Mouse (Mus musculus) ES-E14 (cell line): ENCODE measurements at regions not wholly inside any gene's neighbourhood (a gene's known extent, or its start where the extent isn't known, plus 50 kb on each side); places are given as distances from the start of the nearest gene placed in this dataset.

Source experiments
- HCFC1 ChIP-seq: IDR thresholded peaks from 2 replicates; pipeline ENCODE4 v1.6.1; 2012; ENCODE audit warnings: low read length, inconsistent platforms, borderline replicate concordance; ENCODE audit not compliant: insufficient read depth
- ZC3H11A ChIP-seq: IDR thresholded peaks from 2 replicates; pipeline ENCODE4 v1.6.1; 2012; ENCODE audit warnings: low read depth, mild to moderate bottlenecking, inconsistent platforms, low read length, borderline replicate concordance

- no peak for TF ChIP-seq ZC3H11A
- TF ChIP-seq HCFC1: no peak
Measured at GRCm38 (mm10) chr8:8892996-8893395, 202.7 kb upstream of the Arglu1 start.
